Mouse (Mus musculus): ENCODE results near the gene Tmem92.
"Not testable (repeated sequence)": the region's sequence is repeated elsewhere in the genome, so short reads cannot be mapped to it uniquely, and the experiment has no call there.

Tmem92 gene

GRCm38 (mm10) chr11:94782603-94783002 lies at the start of gene Tmem92:
Gene Tmem92 (minus strand): TSS chr11:94782703.
- no peak for DNase-seq

DNA sequence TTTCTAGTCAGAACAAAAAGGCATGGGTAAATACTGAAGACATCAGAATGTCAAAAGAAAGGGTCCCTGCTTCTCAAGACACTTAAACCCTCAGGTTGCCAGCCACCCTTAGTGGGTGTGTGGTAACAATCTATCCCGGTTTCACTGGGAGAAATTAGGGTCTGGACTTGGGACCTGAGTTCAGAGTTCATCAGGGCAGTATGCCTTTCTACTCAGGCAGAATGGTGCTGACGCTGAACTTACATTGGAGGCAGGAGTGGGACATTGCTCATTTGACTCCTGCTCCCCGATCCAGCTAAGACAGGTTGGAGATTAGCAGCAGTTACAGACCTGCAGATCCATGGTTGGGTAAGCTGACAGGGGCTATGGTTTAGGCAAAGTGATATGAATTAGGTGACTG lies 46.5 kb upstream of the Tmem92 start:
- no peak for DNase-seq

- DNase-seq = peak; percentile 11
Observed at GRCm38 (mm10) chr11:94819427-94819826, 36.9 kb upstream of the Tmem92 start.

DNA sequence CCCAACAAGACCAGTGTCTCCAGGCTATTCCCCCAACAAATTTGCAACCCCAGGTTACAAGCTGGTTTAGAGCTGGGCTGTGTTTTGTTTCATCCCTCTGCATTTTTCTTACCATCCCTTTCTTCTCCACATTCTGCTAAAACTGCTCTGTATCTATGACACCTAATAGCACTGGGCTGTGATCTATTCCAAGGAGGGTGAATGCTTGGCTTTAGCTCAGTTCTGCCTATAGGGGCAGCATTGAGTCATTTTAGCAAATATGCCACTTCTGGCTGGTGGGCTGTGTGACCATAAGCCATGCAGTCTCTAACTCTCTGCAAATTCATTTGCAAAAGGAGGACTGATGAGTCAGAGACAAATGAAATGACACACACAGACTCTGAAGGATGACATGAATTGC lies 36.4 kb upstream of the Tmem92 start:
- peak; percentile 6 for DNase-seq

DNA sequence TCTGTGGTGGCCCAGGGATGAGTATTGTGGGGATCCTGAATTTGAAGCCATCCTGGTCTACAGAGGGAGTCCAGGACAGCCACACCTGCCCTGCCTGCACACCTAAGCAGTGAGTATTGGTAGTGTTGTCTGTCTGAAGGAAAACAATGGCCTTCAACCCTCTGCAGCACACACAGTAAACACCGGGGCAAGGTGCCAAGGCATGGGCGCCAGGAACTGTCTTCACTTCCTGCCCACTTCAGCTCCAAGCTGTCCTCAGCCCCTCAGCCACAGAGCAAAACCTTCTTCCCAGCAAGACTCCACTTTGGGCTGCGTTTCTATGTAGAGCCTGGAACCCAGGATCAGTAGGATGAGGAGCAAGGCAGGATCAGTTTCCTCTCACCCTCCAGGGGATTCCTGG lies 29.0 kb upstream of the Tmem92 start:
- not testable (repeated sequence) for DNase-seq

DNA sequence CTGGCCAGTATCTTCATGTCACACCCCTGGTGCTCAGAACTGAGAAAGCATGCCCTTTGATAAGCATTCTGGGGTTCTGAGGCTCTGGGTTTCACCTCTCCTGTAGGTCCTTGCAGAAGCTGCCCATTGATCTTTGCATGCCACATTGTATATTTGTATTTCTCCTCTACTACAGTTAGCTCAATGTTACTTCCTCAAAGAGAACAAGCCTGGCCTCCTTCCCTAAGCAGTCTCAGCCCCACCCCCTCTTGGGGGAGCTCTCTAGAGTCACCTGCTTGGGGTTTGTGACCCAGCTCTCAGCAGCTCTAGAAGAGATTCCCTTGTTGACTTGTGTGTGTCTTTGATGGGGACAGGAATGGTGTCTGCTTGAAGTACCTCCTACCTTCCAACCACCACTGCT lies 9.2 kb upstream of the Tmem92 start:
- DNase-seq = no peak

DNA sequence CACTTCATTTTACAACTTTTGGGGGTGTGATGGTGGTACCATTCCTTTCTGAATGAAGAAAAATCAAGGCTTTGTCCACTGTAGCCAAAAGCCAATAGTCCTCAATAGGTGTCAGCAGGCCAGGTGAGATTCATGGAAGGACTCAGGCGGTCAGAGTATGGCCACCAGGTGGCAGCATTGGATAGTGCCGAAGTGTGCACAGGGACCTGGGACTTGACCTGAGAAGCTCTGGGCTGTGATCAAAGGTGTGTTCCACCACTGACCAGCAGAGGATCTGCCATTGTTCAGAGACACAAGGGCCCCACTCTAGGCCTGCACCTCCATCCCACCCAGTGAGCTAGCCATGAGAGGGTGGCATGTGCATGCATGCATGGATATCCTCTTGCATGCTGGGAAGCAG lies 2.7 kb upstream of the Tmem92 start:
- DNase-seq = peak; percentile 61

DNA sequence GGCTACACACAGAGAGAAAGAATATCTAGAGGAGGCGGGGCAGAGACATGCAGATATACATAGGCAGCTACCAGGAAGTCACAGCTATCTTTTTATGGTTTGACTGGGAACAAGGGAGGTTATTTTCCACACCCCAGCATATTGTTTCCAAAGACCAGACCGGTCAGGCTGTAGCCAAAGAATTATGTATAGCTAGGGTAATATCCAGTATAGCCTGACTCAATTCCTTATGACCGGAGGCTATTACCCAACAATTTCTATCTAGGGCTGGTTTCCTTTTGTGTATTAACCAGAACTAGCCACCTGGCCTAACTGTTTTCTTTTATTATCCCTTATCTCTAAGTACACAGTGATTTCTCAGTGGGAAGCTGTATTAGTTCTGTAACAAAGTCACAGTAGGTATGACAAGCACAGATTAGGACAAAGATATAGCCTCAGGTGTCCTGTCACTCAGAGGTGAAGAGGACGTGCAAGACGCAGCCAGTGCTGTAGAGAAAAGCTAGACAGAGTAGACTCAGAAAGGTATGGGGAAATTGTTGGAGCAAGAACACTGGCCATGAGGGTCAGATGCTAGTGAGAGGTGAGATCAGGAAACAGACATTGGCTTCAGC lies 7.5 kb downstream of the Tmem92 start:
- DNase-seq = no peak

DNA sequence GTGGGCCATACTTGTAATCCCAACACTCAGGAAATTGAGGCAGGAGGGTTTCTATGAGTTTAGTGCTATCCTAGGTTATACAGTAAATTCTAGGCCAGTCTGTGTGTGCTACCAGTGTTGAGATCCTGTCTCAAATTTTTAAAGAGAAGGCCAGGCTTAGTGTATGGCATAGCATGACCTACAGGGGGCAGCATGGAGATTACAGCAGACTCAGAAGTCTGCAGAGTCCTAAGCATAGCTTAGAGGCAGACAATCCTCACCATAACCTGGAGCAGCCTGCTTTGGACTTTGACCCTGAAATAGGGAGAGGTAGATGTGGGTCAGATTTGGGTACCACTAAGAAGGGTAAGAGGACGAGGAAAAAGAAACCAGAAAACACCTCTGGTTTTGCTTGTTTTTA lies 8.7 kb downstream of the Tmem92 start:
- peak; percentile 22 for DNase-seq

DNA sequence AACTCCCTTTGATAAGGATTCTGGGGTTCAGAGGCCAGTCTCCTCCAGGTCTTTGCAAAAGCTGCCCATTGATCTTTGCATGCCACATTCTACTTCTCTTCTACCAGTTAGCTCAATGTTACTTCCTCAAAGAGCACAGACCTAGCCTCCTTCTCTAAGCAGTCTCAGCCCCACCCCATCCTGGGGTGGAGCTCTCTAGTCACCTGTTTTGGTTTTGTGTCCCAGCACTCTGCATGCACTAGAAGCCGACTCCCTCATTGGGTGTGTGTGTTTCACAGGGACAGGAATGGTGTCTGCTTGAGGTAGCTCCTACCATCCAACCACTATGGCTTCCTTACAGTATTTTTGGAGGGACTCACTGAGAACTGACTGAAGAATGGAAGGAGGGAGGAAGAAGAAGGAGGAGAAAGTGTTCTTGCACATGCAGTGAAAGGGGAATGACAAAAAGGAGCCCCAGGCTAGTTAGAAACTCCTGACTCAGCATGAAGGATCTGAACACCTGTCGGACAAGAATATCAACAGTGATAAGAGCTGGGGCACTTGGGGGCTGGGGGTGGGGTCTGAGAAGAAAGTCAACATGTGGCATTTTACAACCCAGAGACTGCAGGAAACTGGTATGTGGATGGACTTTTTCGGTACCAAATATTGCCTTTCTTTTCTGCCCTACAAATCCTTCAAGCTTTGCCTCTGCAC lies 10.0 kb downstream of the Tmem92 start:
- no peak for DNase-seq

- DNase-seq = no peak
Observed at GRCm38 (mm10) chr11:94767241-94767640, 15.3 kb downstream of the Tmem92 start.

DNA sequence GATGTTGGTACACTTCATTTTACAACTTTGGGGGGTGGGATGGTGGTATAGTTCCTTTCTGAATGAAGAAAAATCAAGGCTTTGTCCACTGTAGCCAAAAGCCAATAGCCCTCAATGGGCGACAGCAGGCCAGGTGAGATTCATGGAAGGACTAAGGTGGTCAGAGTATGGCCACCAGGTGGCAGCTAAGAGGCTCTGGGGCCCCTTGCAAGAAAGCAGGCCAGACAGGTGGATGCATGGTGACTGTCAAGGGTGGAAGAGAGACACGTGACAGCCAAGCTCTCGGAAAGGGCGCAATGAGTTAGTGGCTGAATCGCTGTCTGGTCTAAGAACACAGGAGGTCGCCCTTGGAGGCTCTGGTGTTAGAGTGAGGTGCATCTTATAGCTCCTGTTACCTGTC lies 19.7 kb downstream of the Tmem92 start:
- DNase-seq = no peak

- no peak for DNase-seq
Observed at GRCm38 (mm10) chr11:94762281-94762680, 20.2 kb downstream of the Tmem92 start.

- DNase-seq = no peak
Observed at GRCm38 (mm10) chr11:94760799-94761198, 21.7 kb downstream of the Tmem92 start.

GRCm38 (mm10) chr11:94760364-94760763 lies 22.1 kb downstream of the Tmem92 start:
- DNase-seq = no peak

GRCm38 (mm10) chr11:94759916-94760315 lies 22.6 kb downstream of the Tmem92 start:
- DNase-seq = no peak

- DNase-seq = no peak
Observed at GRCm38 (mm10) chr11:94752946-94753713, 29.4 kb downstream of the Tmem92 start.

DNA sequence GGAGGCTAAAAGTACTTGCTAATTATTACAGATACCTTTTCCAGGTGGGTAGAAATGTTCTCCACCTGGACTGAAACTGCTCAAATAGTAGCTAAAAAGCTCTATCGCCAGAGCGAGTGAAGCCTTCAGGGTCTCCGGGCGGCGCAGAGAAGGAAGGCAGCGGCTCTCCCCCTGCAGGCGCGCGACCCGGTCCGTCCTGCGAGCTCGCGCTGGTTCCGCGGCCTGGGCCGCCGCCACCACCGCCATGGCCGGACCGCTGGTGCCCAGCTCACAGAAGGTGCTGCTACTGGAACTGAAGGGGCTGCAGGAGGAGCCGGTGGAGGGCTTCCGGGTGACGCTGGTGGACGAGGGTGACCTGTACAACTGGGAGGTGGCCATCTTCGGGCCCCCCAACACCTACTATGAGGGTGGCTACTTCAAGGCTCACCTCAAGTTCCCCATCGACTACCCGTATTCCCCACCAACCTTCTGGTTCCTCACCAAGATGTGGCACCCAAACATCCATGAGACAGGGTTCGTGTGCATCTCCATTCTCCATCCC lies 40.7 kb downstream of the Tmem92 start, which contains the start of gene Cdc34b:
Gene Cdc34b (plus strand): TSS at position 51 of the 541 bp plus-strand sequence.
- no peak for DNase-seq

- DNase-seq = no peak
Observed at GRCm38 (mm10) chr11:94735746-94736145, 46.8 kb downstream of the Tmem92 start.

- DNase-seq = peak; percentile 34
Observed at GRCm38 (mm10) chr11:94732773-94733172, 49.7 kb downstream of the Tmem92 start.

DNA sequence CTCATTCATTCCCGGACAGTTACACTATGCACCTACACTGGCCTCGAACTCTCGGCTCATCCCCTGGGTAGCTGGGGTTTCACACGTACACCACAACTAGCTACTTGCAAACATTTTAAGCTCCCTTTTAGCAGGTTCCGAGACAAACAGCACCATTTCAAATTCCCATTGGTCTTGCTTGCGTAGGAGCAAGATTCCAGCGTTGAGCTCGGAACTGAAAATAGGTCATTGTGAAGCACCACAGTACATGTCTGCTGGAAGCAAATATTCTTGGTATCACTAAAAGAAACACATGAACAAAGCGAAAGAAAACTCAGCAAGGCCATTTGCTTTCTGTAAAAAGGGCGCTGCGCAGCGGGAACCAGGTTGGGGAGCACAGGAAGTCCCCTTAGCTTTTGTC lies 51.3 kb downstream of the Tmem92 start:
- no peak for DNase-seq

DNA sequence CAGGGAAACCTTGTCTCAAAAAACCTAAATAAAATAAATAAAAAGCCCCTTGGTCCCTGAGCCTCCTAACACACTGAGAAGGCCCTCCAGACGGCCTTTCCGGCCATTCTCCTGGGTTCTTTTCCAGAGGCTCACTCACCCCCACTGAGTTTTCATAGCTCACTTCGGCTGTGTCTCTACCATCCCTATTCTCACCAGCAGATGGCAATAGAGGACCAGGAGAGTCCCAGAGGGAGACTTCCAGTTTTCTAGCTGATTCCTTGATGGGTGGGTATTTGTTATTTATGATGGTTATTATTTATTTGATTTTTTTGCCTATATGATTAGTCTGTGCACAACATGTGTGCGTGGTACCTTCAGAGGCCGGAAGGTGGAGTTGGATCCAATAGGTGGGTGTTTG lies 52.2 kb downstream of the Tmem92 start:
- peak; percentile 69 for DNase-seq

GRCm38 (mm10) chr11:94729565-94729964 lies 52.9 kb downstream of the Tmem92 start:
- no peak for DNase-seq

DNA sequence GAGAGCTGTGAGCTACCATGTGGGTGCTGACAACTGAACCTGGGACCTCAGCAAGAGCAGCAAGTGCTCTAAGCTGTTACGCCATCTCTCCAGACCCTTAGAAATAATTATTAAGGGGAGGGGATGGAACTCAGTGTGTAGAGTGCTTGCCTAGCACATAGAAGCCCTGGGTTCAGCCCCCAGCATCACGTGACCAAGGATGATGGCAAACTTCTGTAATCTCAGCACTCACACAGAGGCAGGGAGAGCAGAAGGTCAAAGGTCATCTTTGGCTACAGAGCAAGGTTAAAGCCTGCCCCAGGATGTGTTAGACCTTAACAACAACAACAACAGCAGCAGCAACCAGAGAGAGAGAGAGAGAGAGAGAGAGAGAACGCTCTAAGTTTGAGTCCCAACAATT lies 54.0 kb downstream of the Tmem92 start:
- DNase-seq = no peak

Measured in thymus, postnatal 25 days (tissue).